Mouse (Mus musculus): ENCODE results near the gene Rcbtb2. TPM values are rescaled to one million over a fixed set of nuclear protein-coding genes. Genes with fewer than 3 reads are reported as not detected.
"Not testable (repeated sequence)": the region's sequence is repeated elsewhere in the genome, so short reads cannot be mapped to it uniquely, and the experiment has no call there.

The Rcbtb2 gene
- polyA plus RNA-seq (2015; fragmentation: Nextera tagmentation; extraction: Ambion mirVana): 90.1 and 91.6 TPM in 2 replicates

DNA sequence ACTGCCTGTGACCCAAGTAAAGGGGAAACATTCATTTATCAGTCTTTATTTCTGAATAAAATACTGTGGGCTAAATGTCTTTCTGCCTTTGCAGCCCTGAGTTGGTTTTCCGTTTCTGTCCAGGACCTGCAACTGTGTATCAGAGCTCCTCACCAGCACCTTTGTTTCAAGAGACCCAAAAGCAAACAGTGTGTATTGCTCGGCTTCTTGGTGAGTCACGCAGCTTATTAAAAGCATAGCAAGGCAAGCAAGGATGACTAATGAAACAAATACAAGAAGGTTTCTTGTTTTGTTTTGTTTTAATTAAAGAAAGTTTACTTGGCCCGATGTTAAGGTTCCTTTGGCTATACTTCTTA lies at the start of gene Rcbtb2:
TSS of gene Rcbtb2 (plus strand) at position 115 of the 356 bp plus-strand sequence.
- H3K27ac ChIP-seq: no peak within 1 kb of the TSS
- H3K4me2 ChIP-seq: no peak within 1 kb of the TSS
- H3K9me3 ChIP-seq: no peaks in the 10 kb centered on the region
- no peak within 1 kb of the TSS for H3K4me3 ChIP-seq
- WGBS: 57% methylated on average over 4 of the region's 4 CpGs
- no peak for ATAC-seq (ENCODE audit: insufficient number of reproducible peaks, low FRiP score, low TSS enrichment, low read depth)
- no peaks in the 10 kb centered on the region for H3K36me3 ChIP-seq
- H3K27me3 ChIP-seq: no peaks in the 10 kb centered on the region
- H3K9ac ChIP-seq: no peak within 1 kb of the TSS
- H3K4me1 ChIP-seq: peaks cover 10% of the 10 kb centered on the region; the same call in 1 of the 2 replicates

DNA sequence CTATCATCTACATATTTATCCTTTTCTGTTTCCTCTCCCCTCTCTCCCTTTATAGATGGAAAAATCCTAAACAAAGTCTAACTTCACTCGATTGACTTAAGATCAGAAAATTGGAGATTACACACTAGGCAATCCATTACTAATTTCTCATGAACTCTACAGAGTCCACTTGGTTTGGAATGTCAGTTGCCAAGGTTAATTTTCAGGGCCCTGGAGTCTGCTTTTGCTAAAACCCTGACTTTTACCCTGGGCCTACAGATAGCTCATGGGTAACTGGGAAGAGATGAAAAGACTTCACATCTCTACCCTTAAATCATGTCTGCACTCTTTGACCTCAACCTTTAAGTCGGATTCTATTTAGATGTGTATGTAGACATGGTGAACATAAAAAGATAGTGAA lies 39.3 kb upstream of the Rcbtb2 start:
- no peak overlapping the region for H3K9ac ChIP-seq
- no peaks in the 10 kb centered on the region for H3K27me3 ChIP-seq
- WGBS: 80% methylated on average over 2 of the region's 2 CpGs
- no peak for ATAC-seq (ENCODE audit: insufficient number of reproducible peaks, low FRiP score, low TSS enrichment, low read depth)
- H3K27ac ChIP-seq: no peak overlapping the region
- no peaks in the 10 kb centered on the region for H3K9me3 ChIP-seq
- no peaks in the 10 kb centered on the region for H3K4me1 ChIP-seq
- H3K4me2 ChIP-seq: no peak overlapping the region
- H3K4me3 ChIP-seq: no peak overlapping the region
- no peaks in the 10 kb centered on the region for H3K36me3 ChIP-seq

- Histone ChIP-seq H3K4me2 (no peak overlapping the region), H3K9me3 (no peaks in the 10 kb centered on the region), H3K27ac (no peak overlapping the region), H3K27me3 (no peaks in the 10 kb centered on the region), H3K4me1 (no peaks in the 10 kb centered on the region), H3K36me3 (no peaks in the 10 kb centered on the region), H3K4me3 (no peak overlapping the region), H3K9ac (no peak overlapping the region)
- no peak for ATAC-seq (ENCODE audit: insufficient number of reproducible peaks, low FRiP score, low TSS enrichment, low read depth)
- 70% methylated on average over 3 of the region's 3 CpGs for WGBS
Observed at GRCm38 (mm10) chr14:73086425-73086824, 36.4 kb upstream of the Rcbtb2 start.

DNA sequence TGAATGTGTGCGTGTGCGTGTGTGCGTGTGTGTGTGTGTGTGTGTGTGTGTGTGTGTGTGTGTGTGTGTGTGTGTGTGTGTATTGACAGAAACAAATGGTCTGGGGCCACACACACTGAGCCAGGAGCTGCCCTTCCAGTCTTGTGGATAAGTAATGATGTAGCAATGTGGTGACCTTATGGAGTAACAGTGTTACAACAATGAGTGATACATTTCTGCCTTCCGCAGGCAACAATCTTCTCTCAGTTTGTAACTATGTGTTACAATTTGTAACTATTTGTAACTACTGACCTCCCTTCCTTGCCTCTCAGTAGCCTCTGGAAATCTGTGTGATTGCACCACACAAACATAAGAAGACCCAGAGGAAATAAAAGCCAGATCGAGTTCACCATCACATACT lies 35.6 kb upstream of the Rcbtb2 start:
- 81% methylated on average over 5 of the region's 5 CpGs for WGBS
- Histone ChIP-seq H3K4me2 (no peak overlapping the region), H3K36me3 (no peaks in the 10 kb centered on the region), H3K27ac (no peak overlapping the region), H3K9ac (no peak overlapping the region), H3K4me1 (no peaks in the 10 kb centered on the region), H3K4me3 (no peak overlapping the region), H3K9me3 (no peaks in the 10 kb centered on the region), H3K27me3 (no peaks in the 10 kb centered on the region)
- no peak for ATAC-seq (ENCODE audit: insufficient number of reproducible peaks, low FRiP score, low TSS enrichment, low read depth)

GRCm38 (mm10) chr14:73087746-73088145 lies 35.1 kb upstream of the Rcbtb2 start:
- Histone ChIP-seq H3K4me3 (no peak overlapping the region), H3K27ac (no peak overlapping the region), H3K4me1 (no peaks in the 10 kb centered on the region), H3K27me3 (no peaks in the 10 kb centered on the region), H3K9me3 (no peaks in the 10 kb centered on the region), H3K36me3 (no peaks in the 10 kb centered on the region), H3K4me2 (no peak overlapping the region), H3K9ac (no peak overlapping the region)
- 81% methylated on average over 5 of the region's 5 CpGs for WGBS
- no peak for ATAC-seq (ENCODE audit: insufficient number of reproducible peaks, low FRiP score, low TSS enrichment, low read depth)

DNA sequence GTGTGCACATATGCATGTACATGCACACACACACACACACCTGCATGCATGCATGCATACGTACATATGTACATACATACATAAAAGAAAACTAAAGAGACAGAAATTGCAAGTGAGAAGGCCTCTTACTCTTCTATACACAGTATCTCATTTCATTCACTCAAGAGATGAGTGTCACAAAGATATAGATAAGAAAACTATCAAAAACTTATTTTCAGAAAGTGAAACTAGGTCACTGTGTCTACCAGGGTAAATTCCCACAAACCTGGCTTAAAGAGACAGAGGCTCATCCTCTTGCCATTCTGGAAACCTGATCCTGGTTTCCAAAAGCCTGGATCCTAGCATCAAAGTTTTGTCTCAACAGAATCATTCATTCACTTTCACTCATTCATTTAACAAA lies 34.6 kb upstream of the Rcbtb2 start:
- Histone ChIP-seq H3K27ac (no peak overlapping the region), H3K4me1 (no peaks in the 10 kb centered on the region), H3K4me3 (no peak overlapping the region), H3K4me2 (no peak overlapping the region), H3K9me3 (no peaks in the 10 kb centered on the region), H3K27me3 (no peaks in the 10 kb centered on the region), H3K9ac (no peak overlapping the region), H3K36me3 (no peaks in the 10 kb centered on the region)
- ATAC-seq (ENCODE audit: insufficient number of reproducible peaks, low FRiP score, low TSS enrichment, low read depth): no peak
- WGBS: 91% methylated on average over 1 of the region's 1 CpGs

GRCm38 (mm10) chr14:73092871-73093270 lies 30.0 kb upstream of the Rcbtb2 start:
- 87% methylated on average over 3 of the region's 3 CpGs for WGBS
- no peaks in the 10 kb centered on the region for H3K36me3 ChIP-seq
- H3K27me3 ChIP-seq: no peaks in the 10 kb centered on the region
- no peak for ATAC-seq (ENCODE audit: insufficient number of reproducible peaks, low FRiP score, low TSS enrichment, low read depth)
- H3K9me3 ChIP-seq: no peaks in the 10 kb centered on the region
- H3K27ac ChIP-seq: no peak overlapping the region
- H3K4me1 ChIP-seq: no peaks in the 10 kb centered on the region
- H3K4me2 ChIP-seq: no peak overlapping the region
- H3K9ac ChIP-seq: no peak overlapping the region
- no peak overlapping the region for H3K4me3 ChIP-seq

- Histone ChIP-seq H3K4me2 (no peak overlapping the region), H3K4me1 (no peaks in the 10 kb centered on the region), H3K27me3 (peaks cover 8% of the 10 kb centered on the region; the same call in 1 of the 2 replicates), H3K4me3 (no peak overlapping the region), H3K9ac (no peak overlapping the region), H3K9me3 (no peaks in the 10 kb centered on the region), H3K36me3 (no peaks in the 10 kb centered on the region), H3K27ac (no peak overlapping the region)
- 29% methylated on average over 13 of the region's 13 CpGs for WGBS
- ATAC-seq (ENCODE audit: insufficient number of reproducible peaks, low FRiP score, low TSS enrichment, low read depth): no peak
Observed at GRCm38 (mm10) chr14:73094802-73095550, 27.9 kb upstream of the Rcbtb2 start.

DNA sequence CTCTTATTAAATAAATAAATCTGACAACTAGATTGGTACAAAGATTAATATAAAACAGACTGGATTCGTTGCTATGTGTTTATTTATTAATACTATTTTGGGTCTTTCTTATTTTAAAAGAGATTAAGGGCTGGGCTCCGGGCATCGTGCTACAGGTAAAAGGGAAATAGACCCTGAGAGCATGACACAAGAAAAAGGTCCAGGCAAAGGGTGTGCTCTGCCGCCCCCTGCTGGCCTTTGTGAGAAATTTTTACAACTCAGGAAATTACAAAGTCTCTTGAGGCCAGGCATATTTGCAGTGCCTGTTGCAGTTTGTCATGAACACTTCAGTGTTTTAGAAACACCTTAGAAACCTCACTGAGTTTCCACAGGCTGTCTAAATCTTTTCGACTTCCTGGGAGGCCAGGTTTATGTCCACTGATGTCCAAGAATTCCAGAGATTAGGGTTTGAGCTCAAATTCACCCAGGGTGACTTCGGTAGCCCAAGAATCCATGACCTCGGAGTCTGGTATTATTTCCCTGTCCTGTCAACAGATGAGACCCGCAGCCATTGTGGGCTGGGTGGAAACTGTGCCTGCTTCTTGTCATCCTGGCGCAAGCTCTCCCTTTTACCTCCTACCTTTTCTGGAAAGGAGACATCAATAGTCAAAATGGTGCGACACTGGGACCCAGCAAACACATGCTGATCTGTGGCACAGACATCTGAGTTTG lies 24.0 kb upstream of the Rcbtb2 start:
- no peak for ATAC-seq (ENCODE audit: insufficient number of reproducible peaks, low FRiP score, low TSS enrichment, low read depth)
- Histone ChIP-seq H3K4me2 (no peak overlapping the region), H3K27me3 (peaks cover 18% of the 10 kb centered on the region; the same call in 1 of the 2 replicates), H3K9ac (no peak overlapping the region), H3K36me3 (no peaks in the 10 kb centered on the region), H3K27ac (no peak overlapping the region), H3K9me3 (no peaks in the 10 kb centered on the region), H3K4me3 (no peak overlapping the region), H3K4me1 (no peaks in the 10 kb centered on the region)
- whole genome bisulfite sequencing: 38% methylated on average over 10 of the region's 10 CpGs

DNA sequence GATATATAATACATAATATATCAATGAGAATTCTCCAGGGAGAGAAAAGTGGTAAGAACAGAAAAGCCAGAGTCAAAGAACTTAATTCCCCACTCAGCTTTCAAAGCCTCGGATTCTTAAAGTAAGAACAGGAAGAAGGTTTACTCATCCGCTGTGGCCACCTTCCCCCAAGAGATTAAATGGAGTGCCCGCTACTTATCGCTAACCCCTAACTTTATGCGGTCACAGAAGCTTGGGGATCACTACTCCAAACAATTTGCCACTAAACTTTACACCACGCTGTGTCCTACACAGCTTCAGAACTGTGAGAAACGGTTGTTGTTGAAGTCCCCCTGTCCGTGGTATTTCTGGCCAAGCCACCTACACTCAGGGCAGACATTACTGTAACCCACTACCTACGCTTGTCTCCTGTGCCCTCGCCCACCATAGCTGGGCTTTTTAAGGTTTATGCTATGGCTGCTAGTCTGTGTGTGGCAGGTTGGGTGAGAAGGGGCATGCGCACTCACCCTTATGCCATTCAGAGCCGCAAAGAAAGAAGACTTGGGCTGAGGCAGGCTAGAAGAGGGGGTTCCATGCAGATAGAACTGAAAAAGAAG lies 20.5 kb upstream of the Rcbtb2 start:
- H3K9ac ChIP-seq: no peak overlapping the region
- ATAC-seq (ENCODE audit: insufficient number of reproducible peaks, low FRiP score, low TSS enrichment, low read depth): no peak
- no peak overlapping the region for H3K4me2 ChIP-seq
- H3K4me1 ChIP-seq: peaks cover 6% of the 10 kb centered on the region; the same call in 1 of the 2 replicates
- no peak overlapping the region for H3K4me3 ChIP-seq
- no peak overlapping the region for H3K27ac ChIP-seq
- H3K36me3 ChIP-seq: no peaks in the 10 kb centered on the region
- peaks cover 23% of the 10 kb centered on the region; the same call in 1 of the 2 replicates for H3K27me3 ChIP-seq
- 42% methylated on average over 12 of the region's 12 CpGs for WGBS
- no peaks in the 10 kb centered on the region for H3K9me3 ChIP-seq

GRCm38 (mm10) chr14:73102986-73103385 lies 19.9 kb upstream of the Rcbtb2 start:
- ATAC-seq (ENCODE audit: insufficient number of reproducible peaks, low FRiP score, low TSS enrichment, low read depth); H3K4me1 ChIP-seq; H3K36me3 ChIP-seq; H3K9ac ChIP-seq; H3K4me2 ChIP-seq; H3K9me3 ChIP-seq; H3K27ac ChIP-seq; H3K4me3 ChIP-seq: not testable (repeated sequence)
- H3K27me3 ChIP-seq: peaks cover 23% of the 10 kb centered on the region; the same call in 1 of the 2 replicates
- 15% methylated on average over 4 of the region's 4 CpGs for WGBS

GRCm38 (mm10) chr14:73104913-73105312 lies 17.9 kb upstream of the Rcbtb2 start:
- no peak for ATAC-seq (ENCODE audit: insufficient number of reproducible peaks, low FRiP score, low TSS enrichment, low read depth)
- H3K9me3 ChIP-seq: no peaks in the 10 kb centered on the region
- H3K36me3 ChIP-seq: no peaks in the 10 kb centered on the region
- no peak overlapping the region for H3K4me2 ChIP-seq
- no peak overlapping the region for H3K9ac ChIP-seq
- peaks cover 15% of the 10 kb centered on the region; the same call in 1 of the 2 replicates for H3K27me3 ChIP-seq
- peaks cover 7% of the 10 kb centered on the region; the same call in 1 of the 2 replicates for H3K4me1 ChIP-seq
- no peak overlapping the region for H3K4me3 ChIP-seq
- WGBS: 46% methylated on average over 6 of the region's 6 CpGs
- H3K27ac ChIP-seq: no peak overlapping the region
